Mouse (Mus musculus) left cerebral cortex, postnatal 4 days (tissue): ENCODE measurements at regions not wholly inside any gene's neighbourhood (a gene's known extent, or its start where the extent isn't known, plus 50 kb on each side); places are given as distances from the start of the nearest gene placed in this dataset.

Experiments used
- DNase-seq: peaks from one replicate; pipeline ENCODE4 v3.0.0-alpha.2; 2022
- intact Hi-C: fragments of 180-260 bp; cut with DNase I; formaldehyde crosslinking; loops from one replicate; pipeline ENCODE4 v1.15.1; 2025

- intact Hi-C loops: no loop called here
- peak; percentile 4 for DNase-seq
These were observed 1006.2 kb upstream of the Cdh20 start for GRCm38 (mm10) chr1:103762044-103762663.

DNA sequence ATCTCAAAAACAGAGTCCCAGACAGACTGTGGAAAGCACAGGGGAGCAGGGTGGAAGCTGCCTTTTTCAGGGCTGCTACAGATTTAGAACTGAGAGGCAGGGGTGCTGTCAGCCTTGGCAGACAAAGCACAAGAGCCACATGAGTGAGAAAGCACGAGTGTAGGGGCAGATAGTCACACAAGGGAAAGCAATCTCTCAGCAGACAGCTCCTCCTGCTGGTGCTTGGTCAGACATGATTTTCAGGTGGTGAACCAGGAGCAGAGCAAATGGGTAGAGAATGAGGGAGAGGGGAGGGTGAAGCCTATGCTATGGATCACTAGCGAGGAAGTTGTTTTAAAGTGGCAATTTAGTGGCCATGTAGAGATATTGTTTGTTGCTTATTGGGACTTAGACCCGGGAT, 1005.6 kb upstream of the Cdh20 start:
- peak; percentile 6 for DNase-seq

DNA sequence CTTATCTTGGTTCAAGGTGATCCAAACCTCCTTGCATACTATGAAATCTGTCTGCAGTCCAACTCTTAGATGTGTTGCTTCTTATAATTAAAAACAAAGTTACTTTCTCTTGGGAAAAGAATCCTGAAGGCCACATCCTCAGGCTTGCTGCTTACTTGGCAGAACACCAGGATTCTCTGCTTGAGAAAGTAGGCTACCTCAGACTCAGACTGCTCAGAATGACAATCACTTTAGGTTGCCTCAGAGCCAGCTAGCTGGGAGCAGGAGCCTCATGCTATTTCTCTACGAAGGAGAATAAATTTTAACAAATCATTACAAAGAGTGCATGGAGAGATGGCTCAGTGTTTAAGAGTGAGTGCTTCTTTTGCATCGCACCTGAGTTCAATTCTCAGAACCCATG, 1001.0 kb upstream of the Cdh20 start:
- DNase-seq: peak; percentile 1
- intact Hi-C loops: no loop called here

More for the DNA sequence above, 1005.6 kb upstream of the Cdh20 start:
- intact Hi-C loops: no loop called here

DNA sequence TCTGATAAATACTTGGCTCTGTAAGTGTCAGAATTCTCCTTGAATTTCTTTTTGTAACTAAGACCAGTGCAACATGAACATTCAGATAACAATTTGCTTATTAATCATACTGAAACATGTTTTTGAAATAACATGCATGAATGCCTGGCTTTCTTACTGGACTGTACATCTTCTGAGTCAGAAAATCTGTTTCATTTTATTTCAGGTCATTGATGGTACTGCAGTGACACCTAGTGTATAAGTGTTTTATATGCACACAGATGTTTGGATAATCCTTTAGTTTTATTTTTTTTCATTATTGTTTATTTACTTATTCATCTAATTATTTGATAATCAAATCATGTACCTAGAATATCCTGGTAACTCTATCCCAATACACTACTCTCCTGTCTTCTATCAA, 983.6 kb upstream of the Cdh20 start:
- DNase-seq: no peak
- intact Hi-C loops: no loop called here

GRCm38 (mm10) chr1:103796337-103796736, 972.0 kb upstream of the Cdh20 start:
- no peak for DNase-seq
- intact Hi-C loops: loop anchor here (10.0 kb wide), 1 partner anchor 1148 kb away; no protein-coding TSS in a partner anchor

DNA sequence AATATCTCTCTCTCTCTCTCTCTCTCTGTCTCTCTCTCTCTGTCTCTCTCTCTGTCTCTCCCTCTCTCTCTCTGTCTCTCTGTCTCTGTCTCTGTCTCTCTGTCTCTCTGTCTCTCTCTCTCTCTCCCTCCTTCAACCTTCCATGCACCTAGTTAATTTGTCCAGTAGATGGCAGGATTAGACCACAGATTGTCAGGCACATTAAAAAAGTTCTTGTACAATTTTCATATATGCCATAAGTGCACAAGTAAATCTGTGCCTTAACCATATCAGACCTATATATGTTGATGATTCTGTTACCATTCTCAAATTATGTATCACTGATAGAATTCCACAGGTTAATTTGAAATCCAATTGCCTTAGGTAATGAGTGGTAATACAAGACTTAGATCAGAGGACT, 969.0 kb upstream of the Cdh20 start:
- intact Hi-C loops: loop anchor here (2.0 to 10.0 kb wide), 2 partner anchors 1145 to 1831 kb away; no protein-coding TSS in a partner anchor
- DNase-seq: no peak

- intact Hi-C loops: no loop called here
- no peak for DNase-seq
These were observed 950.4 kb upstream of the Cdh20 start for GRCm38 (mm10) chr1:103817946-103818345.
